Mouse (Mus musculus): ENCODE measurements around the gene 4930430F08Rik. TPM values are rescaled to one million over a fixed set of nuclear protein-coding genes. Genes with fewer than 3 reads are reported as not detected.

Gene 4930430F08Rik
- polyA plus RNA-seq (2015; fragmentation: Nextera tagmentation; extraction: Ambion mirVana), result 13.2 and 14.2 TPM in 2 replicates

GRCm38 (mm10) chr10:100590323-100590722, at the start of gene 4930430F08Rik, which contains the start of gene 1700017N19Rik:
Gene 4930430F08Rik, minus strand, starts transcription at chr10:100590423.
Gene 1700017N19Rik, plus strand, starts transcription at chr10:100590484.
- H3K9me3 ChIP-seq (replicated peaks; ENCODE audit: control insufficient read depth, low read length), result no peaks in the 10 kb centered on the region
- H3K4me2 ChIP-seq (ENCODE audit: low read depth, low read length), result peak within 1 kb of the TSS; percentile 78
- H3K27me3 ChIP-seq (ENCODE audit: control insufficient read depth, insufficient read depth, low read depth, low read length), result no peaks in the 10 kb centered on the region
- ATAC-seq (ENCODE audit: low read depth), result no peak
- no peak within 1 kb of the TSS for H3K9ac ChIP-seq (ENCODE audit: low read depth, low read length)
- H3K4me3 ChIP-seq (ENCODE audit: low read depth, low read length), result peak within 1 kb of the TSS; percentile 96
- no peak within 1 kb of the TSS for H3K27ac ChIP-seq (ENCODE audit: low read length)
- H3K36me3 ChIP-seq (ENCODE audit: control insufficient read depth, insufficient read depth), result no peaks in the 10 kb centered on the region
- peaks cover 9% of the 10 kb centered on the region for H3K4me1 ChIP-seq (ENCODE audit: control insufficient read depth, low read depth, low read length)
- WGBS (ENCODE audit: insufficient replicate concordance), result 57% methylated on average over 1 of the region's 1 CpGs

GRCm38 (mm10) chr10:100629762-100630438, 39.7 kb upstream of the 4930430F08Rik start:
- 20% methylated on average over 20 of the region's 20 CpGs for WGBS (ENCODE audit: insufficient replicate concordance)
- H3K4me3 ChIP-seq (ENCODE audit: low read depth, low read length), result no peak overlapping the region
- no peaks in the 10 kb centered on the region for H3K9me3 ChIP-seq (replicated peaks; ENCODE audit: control insufficient read depth, low read length)
- no peak overlapping the region for H3K27ac ChIP-seq (ENCODE audit: low read length)
- no peaks in the 10 kb centered on the region for H3K4me1 ChIP-seq (ENCODE audit: control insufficient read depth, low read depth, low read length)
- no peak overlapping the region for H3K9ac ChIP-seq (ENCODE audit: low read depth, low read length)
- H3K27me3 ChIP-seq (ENCODE audit: control insufficient read depth, insufficient read depth, low read depth, low read length), result no peaks in the 10 kb centered on the region
- no peak for ATAC-seq (ENCODE audit: low read depth)
- H3K4me2 ChIP-seq (ENCODE audit: low read depth, low read length), result peak overlapping the region; percentile 33
- H3K36me3 ChIP-seq (ENCODE audit: control insufficient read depth, insufficient read depth), result no peaks in the 10 kb centered on the region

GRCm38 (mm10) chr10:100622494-100622893, 32.3 kb upstream of the 4930430F08Rik start:
- no peaks in the 10 kb centered on the region for H3K4me1 ChIP-seq (ENCODE audit: control insufficient read depth, low read depth, low read length)
- H3K9me3 ChIP-seq (replicated peaks; ENCODE audit: control insufficient read depth, low read length), result no peaks in the 10 kb centered on the region
- no peaks in the 10 kb centered on the region for H3K36me3 ChIP-seq (ENCODE audit: control insufficient read depth, insufficient read depth)
- no peak overlapping the region for H3K27ac ChIP-seq (ENCODE audit: low read length)
- no peak for ATAC-seq (ENCODE audit: low read depth)
- H3K4me3 ChIP-seq (ENCODE audit: low read depth, low read length), result no peak overlapping the region
- 66% methylated on average over 3 of the region's 3 CpGs for WGBS (ENCODE audit: insufficient replicate concordance)
- H3K9ac ChIP-seq (ENCODE audit: low read depth, low read length), result no peak overlapping the region
- no peak overlapping the region for H3K4me2 ChIP-seq (ENCODE audit: low read depth, low read length)
- no peaks in the 10 kb centered on the region for H3K27me3 ChIP-seq (ENCODE audit: control insufficient read depth, insufficient read depth, low read depth, low read length)

DNA sequence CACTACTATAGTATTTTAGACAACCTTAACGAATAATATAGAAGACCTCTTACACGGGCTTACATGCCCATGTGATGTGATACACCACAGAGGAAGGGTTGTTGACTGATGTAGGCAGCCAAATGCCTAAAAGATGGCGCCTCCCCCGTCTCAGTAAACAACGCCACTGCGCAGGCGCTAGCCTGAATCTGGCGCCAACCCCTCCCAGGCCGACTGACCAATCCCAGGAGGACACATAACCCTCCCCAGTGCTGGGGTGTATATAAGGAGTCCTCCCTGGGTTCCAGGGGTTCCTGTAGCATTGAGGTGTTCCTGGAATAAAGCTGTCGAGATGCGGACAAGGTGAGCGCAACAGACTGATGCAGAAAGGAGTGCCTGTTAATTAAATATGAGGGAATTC, 29.8 kb upstream of the 4930430F08Rik start:
- H3K27me3 ChIP-seq (ENCODE audit: control insufficient read depth, insufficient read depth, low read depth, low read length), result no peaks in the 10 kb centered on the region
- no peaks in the 10 kb centered on the region for H3K9me3 ChIP-seq (replicated peaks; ENCODE audit: control insufficient read depth, low read length)
- no peaks in the 10 kb centered on the region for H3K36me3 ChIP-seq (ENCODE audit: control insufficient read depth, insufficient read depth)
- H3K9ac ChIP-seq (ENCODE audit: low read depth, low read length), result no peak overlapping the region
- H3K27ac ChIP-seq (ENCODE audit: low read length), result no peak overlapping the region
- no peak for ATAC-seq (ENCODE audit: low read depth)
- no peaks in the 10 kb centered on the region for H3K4me1 ChIP-seq (ENCODE audit: control insufficient read depth, low read depth, low read length)
- 79% methylated on average over 12 of the region's 12 CpGs for WGBS (ENCODE audit: insufficient replicate concordance)
- H3K4me3 ChIP-seq (ENCODE audit: low read depth, low read length), result no peak overlapping the region
- no peak overlapping the region for H3K4me2 ChIP-seq (ENCODE audit: low read depth, low read length)

DNA sequence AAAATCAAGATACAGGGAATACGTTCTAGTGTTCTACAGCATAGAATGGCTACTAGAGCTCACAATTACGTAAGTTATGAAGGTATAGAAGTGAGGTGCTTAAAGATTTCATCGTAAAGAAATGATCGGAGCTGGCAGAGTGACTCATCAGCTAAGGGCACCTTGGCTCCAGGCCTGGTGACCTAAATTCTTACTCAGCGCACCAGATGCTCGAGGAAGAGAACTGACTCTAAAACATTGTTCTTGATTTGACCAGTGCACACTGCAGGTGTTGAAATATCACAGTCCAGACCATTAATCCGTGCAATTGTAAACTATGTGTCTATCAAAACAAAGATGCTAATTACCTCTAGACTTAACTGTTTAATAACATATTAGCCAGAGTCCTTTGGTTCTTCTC, 29.3 kb upstream of the 4930430F08Rik start:
- H3K9ac ChIP-seq (ENCODE audit: low read depth, low read length), result no peak overlapping the region
- no peaks in the 10 kb centered on the region for H3K4me1 ChIP-seq (ENCODE audit: control insufficient read depth, low read depth, low read length)
- no peaks in the 10 kb centered on the region for H3K36me3 ChIP-seq (ENCODE audit: control insufficient read depth, insufficient read depth)
- no peak overlapping the region for H3K4me2 ChIP-seq (ENCODE audit: low read depth, low read length)
- H3K4me3 ChIP-seq (ENCODE audit: low read depth, low read length), result no peak overlapping the region
- ATAC-seq (ENCODE audit: low read depth), result no peak
- no peaks in the 10 kb centered on the region for H3K9me3 ChIP-seq (replicated peaks; ENCODE audit: control insufficient read depth, low read length)
- no peak overlapping the region for H3K27ac ChIP-seq (ENCODE audit: low read length)
- 77% methylated on average over 7 of the region's 7 CpGs for WGBS (ENCODE audit: insufficient replicate concordance)
- H3K27me3 ChIP-seq (ENCODE audit: control insufficient read depth, insufficient read depth, low read depth, low read length), result no peaks in the 10 kb centered on the region

GRCm38 (mm10) chr10:100617233-100617903, 27.1 kb upstream of the 4930430F08Rik start:
- Histone ChIP-seq H3K27me3 (ENCODE audit: control insufficient read depth, insufficient read depth, low read depth, low read length) (no peaks in the 10 kb centered on the region), H3K4me2 (ENCODE audit: low read depth, low read length) (no peak overlapping the region), H3K36me3 (ENCODE audit: control insufficient read depth, insufficient read depth) (no peaks in the 10 kb centered on the region), H3K9ac (ENCODE audit: low read depth, low read length) (no peak overlapping the region), H3K4me1 (ENCODE audit: control insufficient read depth, low read depth, low read length) (no peaks in the 10 kb centered on the region), H3K4me3 (ENCODE audit: low read depth, low read length) (no peak overlapping the region), H3K9me3 (replicated peaks; ENCODE audit: control insufficient read depth, low read length) (no peaks in the 10 kb centered on the region), H3K27ac (ENCODE audit: low read length) (no peak overlapping the region)
- 68% methylated on average over 6 of the region's 6 CpGs for whole genome bisulfite sequencing (ENCODE audit: insufficient replicate concordance)
- no peak for ATAC-seq (ENCODE audit: low read depth)

GRCm38 (mm10) chr10:100604254-100604653, 14.0 kb upstream of the 4930430F08Rik start:
- Histone ChIP-seq H3K9ac (ENCODE audit: low read depth, low read length) (no peak overlapping the region), H3K27ac (ENCODE audit: low read length) (no peak overlapping the region), H3K4me3 (ENCODE audit: low read depth, low read length) (no peak overlapping the region), H3K9me3 (replicated peaks; ENCODE audit: control insufficient read depth, low read length) (no peaks in the 10 kb centered on the region), H3K4me1 (ENCODE audit: control insufficient read depth, low read depth, low read length) (no peaks in the 10 kb centered on the region), H3K36me3 (ENCODE audit: control insufficient read depth, insufficient read depth) (no peaks in the 10 kb centered on the region), H3K4me2 (ENCODE audit: low read depth, low read length) (no peak overlapping the region), H3K27me3 (ENCODE audit: control insufficient read depth, insufficient read depth, low read depth, low read length) (no peaks in the 10 kb centered on the region)
- WGBS (ENCODE audit: insufficient replicate concordance), result 55% methylated on average over 2 of the region's 2 CpGs
- ATAC-seq (ENCODE audit: low read depth), result no peak

- ATAC-seq (ENCODE audit: low read depth), result no peak
- H3K4me1 ChIP-seq (ENCODE audit: control insufficient read depth, low read depth, low read length), result no peaks in the 10 kb centered on the region
- no peak overlapping the region for H3K27ac ChIP-seq (ENCODE audit: low read length)
- no peak overlapping the region for H3K9ac ChIP-seq (ENCODE audit: low read depth, low read length)
- H3K4me2 ChIP-seq (ENCODE audit: low read depth, low read length), result no peak overlapping the region
- H3K27me3 ChIP-seq (ENCODE audit: control insufficient read depth, insufficient read depth, low read depth, low read length), result no peaks in the 10 kb centered on the region
- WGBS (ENCODE audit: insufficient replicate concordance), result 70% methylated on average over 9 of the region's 9 CpGs
- H3K9me3 ChIP-seq (replicated peaks; ENCODE audit: control insufficient read depth, low read length), result no peaks in the 10 kb centered on the region
- H3K36me3 ChIP-seq (ENCODE audit: control insufficient read depth, insufficient read depth), result no peaks in the 10 kb centered on the region
- no peak overlapping the region for H3K4me3 ChIP-seq (ENCODE audit: low read depth, low read length)
These were observed 13.3 kb upstream of the 4930430F08Rik start for GRCm38 (mm10) chr10:100603511-100603910.

DNA sequence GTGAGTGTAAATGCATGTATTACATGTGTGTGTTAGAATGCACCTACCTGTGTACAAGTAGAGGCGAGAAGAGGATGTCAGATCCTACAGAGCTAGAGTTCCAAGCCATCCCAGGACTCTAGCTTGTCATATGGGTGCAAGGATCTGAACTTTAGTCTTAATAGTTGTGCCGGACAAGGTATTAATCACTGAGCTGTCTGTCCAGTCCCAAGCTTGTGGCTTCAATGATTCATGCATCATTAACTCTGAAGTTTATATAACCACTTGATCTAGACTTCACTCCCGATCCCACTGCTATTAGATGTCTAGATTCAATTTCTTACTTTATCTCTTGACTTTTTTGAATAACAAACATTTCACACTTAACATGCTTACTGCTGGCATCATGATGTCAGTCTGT, 8.1 kb upstream of the 4930430F08Rik start:
- Histone ChIP-seq H3K27me3 (ENCODE audit: control insufficient read depth, insufficient read depth, low read depth, low read length) (no peaks in the 10 kb centered on the region), H3K27ac (ENCODE audit: low read length) (no peak overlapping the region), H3K9ac (ENCODE audit: low read depth, low read length) (no peak overlapping the region), H3K36me3 (ENCODE audit: control insufficient read depth, insufficient read depth) (no peaks in the 10 kb centered on the region), H3K4me1 (ENCODE audit: control insufficient read depth, low read depth, low read length) (no peaks in the 10 kb centered on the region), H3K4me3 (ENCODE audit: low read depth, low read length) (no peak overlapping the region), H3K9me3 (replicated peaks; ENCODE audit: control insufficient read depth, low read length) (no peaks in the 10 kb centered on the region), H3K4me2 (ENCODE audit: low read depth, low read length) (no peak overlapping the region)
- 57% methylated on average over 3 of the region's 3 CpGs for whole genome bisulfite sequencing (ENCODE audit: insufficient replicate concordance)
- no peak for ATAC-seq (ENCODE audit: low read depth)
